Mouse (Mus musculus): Measurements from ENCODE around the gene Esr1. TPM values are rescaled to one million over a fixed set of nuclear protein-coding genes. Genes with fewer than 3 reads are reported as not detected.
A peak's percentile ranks its signal among the peaks of the same experiment; 100 is the strongest.
"Not testable (repeated sequence)": the region's sequence is repeated elsewhere in the genome, so short reads cannot be mapped to it uniquely, and the experiment has no call there.

Esr1 gene
- polyA plus RNA-seq, 1 experiment from 2014 or later: 0.26 TPM

DNA sequence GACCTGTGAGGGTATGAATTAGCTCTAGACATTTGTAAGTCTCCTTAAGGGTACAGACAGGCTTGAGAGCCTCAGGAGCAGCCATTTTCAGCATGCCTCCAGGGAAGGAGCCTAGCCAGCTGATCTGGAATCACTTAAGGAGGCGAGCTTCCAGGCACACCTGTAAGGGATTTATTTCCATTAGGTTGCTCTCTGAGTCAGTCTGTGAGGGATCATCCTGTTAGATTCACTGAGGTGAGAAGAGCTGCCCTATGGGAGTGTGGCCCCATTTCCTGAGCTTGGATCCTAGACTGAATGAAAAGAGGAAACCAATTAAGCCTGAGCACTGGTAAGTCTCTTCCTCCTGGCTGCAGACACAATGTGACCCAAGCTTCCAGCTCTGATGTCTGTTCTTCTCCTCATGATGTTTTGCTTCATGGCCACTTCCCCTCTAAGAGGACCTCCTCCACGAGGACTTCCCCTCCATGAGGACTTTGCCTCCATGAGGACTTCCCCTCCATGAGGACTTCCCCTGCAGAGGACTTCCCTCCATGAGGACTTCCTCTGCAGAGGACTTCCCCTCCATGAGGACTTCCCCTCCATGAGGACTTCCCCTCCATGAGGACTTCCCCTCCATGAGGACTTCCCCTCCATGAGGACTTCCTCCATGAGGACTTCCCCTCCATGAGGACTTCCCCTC lies 10.5 kb upstream of the Esr1 start:
- ATAC-seq (no peak), DNase-seq (ENCODE audit: low spot score) (no peak)
- H3K9me3 ChIP-seq (ENCODE audit: low read length): no peaks in the 10 kb centered on the region
- H3K9ac ChIP-seq (replicated peaks; ENCODE audit: low read depth): no peak overlapping the region
- no peaks in the 10 kb centered on the region for H3K27me3 ChIP-seq (replicated peaks; ENCODE audit: insufficient read depth, low read length)
- no peaks in the 10 kb centered on the region for H3K36me3 ChIP-seq (ENCODE audit: insufficient read depth, low read length)
- WGBS: 55% methylated on average over 2 of the region's 2 CpGs
- TF ChIP-seq CTCF (IDR thresholded peaks at IDR 0.05) (no peak), EP300 (IDR thresholded peaks at IDR 0.05) (no peak)
- H3K4me2 ChIP-seq (replicated peaks; ENCODE audit: low read depth, low read length): no peak overlapping the region
- no peak overlapping the region for H3K4me3 ChIP-seq (ENCODE audit: low read depth, low read length)
- no peaks in the 10 kb centered on the region for H3K4me1 ChIP-seq (ENCODE audit: insufficient read depth, low read depth, low read length)
- H3K27ac ChIP-seq (ENCODE audit: low read length): no peak overlapping the region

- DNase-seq (ENCODE audit: low spot score); H3K36me3 ChIP-seq (ENCODE audit: insufficient read depth, low read length); H3K9me3 ChIP-seq (ENCODE audit: low read length); H3K27me3 ChIP-seq (replicated peaks; ENCODE audit: insufficient read depth, low read length); H3K4me3 ChIP-seq (ENCODE audit: low read depth, low read length); H3K4me2 ChIP-seq (replicated peaks; ENCODE audit: low read depth, low read length); H3K4me1 ChIP-seq (ENCODE audit: insufficient read depth, low read depth, low read length); H3K27ac ChIP-seq (ENCODE audit: low read length); H3K9ac ChIP-seq (replicated peaks; ENCODE audit: low read depth); ATAC-seq: not testable (repeated sequence)
Observed at GRCm38 (mm10) chr10:4601612-4602011, 9.8 kb upstream of the Esr1 start.

DNA sequence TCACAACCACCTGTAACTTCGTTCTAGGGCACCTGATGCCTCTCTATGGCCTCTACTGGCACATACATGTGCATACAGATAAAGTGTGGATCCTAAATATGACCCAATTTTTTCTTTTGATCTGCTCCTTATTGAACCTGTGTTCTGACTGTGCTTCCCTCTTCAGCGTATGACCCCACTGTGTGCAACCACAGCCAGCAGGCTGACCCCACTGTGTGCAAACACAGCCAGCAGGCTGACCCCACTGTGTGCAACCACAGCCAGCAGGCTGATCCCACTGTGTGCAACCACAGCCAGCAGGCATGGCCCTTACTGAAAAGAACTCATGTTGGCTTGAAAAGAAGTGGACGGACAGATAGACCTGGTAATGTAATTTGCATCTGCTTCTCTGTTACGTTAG lies 8.9 kb upstream of the Esr1 start:
- Histone ChIP-seq H3K27ac (ENCODE audit: low read length) (no peak overlapping the region), H3K9ac (replicated peaks; ENCODE audit: low read depth) (no peak overlapping the region), H3K4me3 (ENCODE audit: low read depth, low read length) (no peak overlapping the region), H3K36me3 (ENCODE audit: insufficient read depth, low read length) (no peaks in the 10 kb centered on the region), H3K4me1 (ENCODE audit: insufficient read depth, low read depth, low read length) (no peaks in the 10 kb centered on the region), H3K27me3 (replicated peaks; ENCODE audit: insufficient read depth, low read length) (no peaks in the 10 kb centered on the region), H3K4me2 (replicated peaks; ENCODE audit: low read depth, low read length) (no peak overlapping the region), H3K9me3 (ENCODE audit: low read length) (no peaks in the 10 kb centered on the region)
- WGBS: 70% methylated on average over 4 of the region's 4 CpGs
- DNase-seq (ENCODE audit: low spot score) (no peak), ATAC-seq (no peak)
- no peak for TF ChIP-seq CTCF (IDR thresholded peaks at IDR 0.05)
- TF ChIP-seq EP300 (IDR thresholded peaks at IDR 0.05): no peak

DNA sequence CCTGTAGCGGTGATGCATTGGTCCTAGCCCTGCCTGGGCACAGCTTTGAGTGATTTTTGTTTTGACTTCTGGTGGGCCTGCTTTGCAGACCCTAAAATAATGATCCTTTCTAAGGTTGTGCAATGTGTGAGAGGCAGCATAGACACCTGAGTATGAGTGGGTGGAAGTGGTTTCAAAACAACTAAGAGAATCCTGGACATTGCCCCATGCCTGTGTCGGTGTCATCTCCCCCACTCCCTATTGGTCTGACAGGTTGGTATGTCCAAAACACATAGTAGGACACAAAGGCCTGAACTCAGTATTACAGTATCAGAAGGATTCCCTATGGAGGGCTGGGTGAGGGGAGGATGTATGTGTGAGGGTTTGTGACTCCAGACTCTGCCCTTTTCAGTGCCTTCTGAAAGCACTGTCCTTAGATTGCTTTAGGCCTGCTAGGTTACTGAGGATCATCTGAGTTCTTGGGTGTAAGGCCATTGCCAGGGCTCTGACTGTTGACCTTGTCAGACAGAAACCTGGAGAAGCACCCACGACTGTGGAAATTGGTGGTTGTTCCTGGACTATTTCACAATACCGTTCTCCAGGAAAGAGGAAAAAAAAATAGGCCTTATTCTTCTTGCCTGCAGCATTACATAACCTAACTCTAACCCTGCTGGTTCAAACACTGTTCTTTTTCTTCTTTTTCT lies 6.7 kb upstream of the Esr1 start:
- Histone ChIP-seq H3K27me3 (replicated peaks; ENCODE audit: insufficient read depth, low read length) (no peaks in the 10 kb centered on the region), H3K27ac (ENCODE audit: low read length) (no peak overlapping the region), H3K9ac (replicated peaks; ENCODE audit: low read depth) (no peak overlapping the region), H3K4me2 (replicated peaks; ENCODE audit: low read depth, low read length) (no peak overlapping the region), H3K4me1 (ENCODE audit: insufficient read depth, low read depth, low read length) (no peaks in the 10 kb centered on the region), H3K4me3 (ENCODE audit: low read depth, low read length) (no peak overlapping the region), H3K9me3 (ENCODE audit: low read length) (no peaks in the 10 kb centered on the region), H3K36me3 (ENCODE audit: insufficient read depth, low read length) (no peaks in the 10 kb centered on the region)
- no peak for DNase-seq (ENCODE audit: low spot score)
- no peak for TF ChIP-seq EP300 (IDR thresholded peaks at IDR 0.05)
- TF ChIP-seq CTCF (IDR thresholded peaks at IDR 0.05): no peak
- no peak for ATAC-seq
- 67% methylated on average over 4 of the region's 4 CpGs for WGBS

DNA sequence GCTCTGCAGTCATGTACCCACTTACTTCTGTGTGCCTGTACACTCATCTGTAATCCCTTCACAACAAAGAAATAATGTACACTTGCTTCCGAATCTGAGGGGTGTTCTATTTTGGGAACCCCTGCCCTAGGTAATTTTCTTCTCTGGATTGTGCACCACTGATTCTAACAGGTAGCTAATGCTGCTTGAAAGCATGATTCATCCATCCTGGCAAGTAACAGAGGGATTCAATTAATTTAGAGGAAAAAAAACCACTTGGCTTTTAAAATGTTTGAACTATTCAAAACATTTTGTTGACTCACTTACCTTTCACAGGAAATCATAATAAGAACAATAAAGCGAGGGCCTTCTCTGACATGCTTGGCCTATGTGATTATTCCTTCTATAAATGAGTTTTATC lies 1.2 kb upstream of the Esr1 start:
- Histone ChIP-seq H3K27ac (ENCODE audit: low read length) (no peak overlapping the region), H3K36me3 (ENCODE audit: insufficient read depth, low read length) (no peaks in the 10 kb centered on the region), H3K4me1 (ENCODE audit: insufficient read depth, low read depth, low read length) (no peaks in the 10 kb centered on the region), H3K9me3 (ENCODE audit: low read length) (no peaks in the 10 kb centered on the region), H3K9ac (replicated peaks; ENCODE audit: low read depth) (no peak overlapping the region), H3K4me2 (replicated peaks; ENCODE audit: low read depth, low read length) (no peak overlapping the region), H3K4me3 (ENCODE audit: low read depth, low read length) (no peak overlapping the region), H3K27me3 (replicated peaks; ENCODE audit: insufficient read depth, low read length) (no peaks in the 10 kb centered on the region)
- TF ChIP-seq CTCF (IDR thresholded peaks at IDR 0.05) (no peak), EP300 (IDR thresholded peaks at IDR 0.05) (no peak)
- ATAC-seq (no peak), DNase-seq (ENCODE audit: low spot score) (no peak)
- WGBS: 71% methylated on average over 2 of the region's 2 CpGs

- TF ChIP-seq CTCF (IDR thresholded peaks at IDR 0.05) (no peak), EP300 (IDR thresholded peaks at IDR 0.05) (no peak)
- ATAC-seq: peak; percentile 16; the same call in 1 of the 2 replicates
- Histone ChIP-seq H3K9me3 (ENCODE audit: low read length) (no peaks in the 10 kb centered on the region), H3K9ac (replicated peaks; ENCODE audit: low read depth) (no peak overlapping the region), H3K27me3 (replicated peaks; ENCODE audit: insufficient read depth, low read length) (no peaks in the 10 kb centered on the region), H3K4me3 (ENCODE audit: low read depth, low read length) (peak overlapping the region; percentile 18), H3K36me3 (ENCODE audit: insufficient read depth, low read length) (no peaks in the 10 kb centered on the region), H3K27ac (ENCODE audit: low read length) (no peak overlapping the region), H3K4me1 (ENCODE audit: insufficient read depth, low read depth, low read length) (no peaks in the 10 kb centered on the region), H3K4me2 (replicated peaks; ENCODE audit: low read depth, low read length) (peak overlapping the region; percentile 49)
- peak; percentile 5 for DNase-seq (ENCODE audit: low spot score)
- WGBS: 37% methylated on average over 22 of the region's 22 CpGs
Observed at GRCm38 (mm10) chr10:4612313-4613036, 1.1 kb downstream of the Esr1 start.

All from lung, postnatal 0 days (tissue).